Mouse (Mus musculus) neural tube, embryonic 15.5 days (tissue): ENCODE measurements at regions not wholly inside any gene's neighbourhood (a gene's known extent, or its start where the extent isn't known, plus 50 kb on each side); places are given as distances from the start of the nearest gene placed in this dataset.
"Not testable (repeated sequence)": the region's sequence is repeated elsewhere in the genome, so short reads cannot be mapped to it uniquely, and the experiment has no call there.

Source experiments
- ATAC-seq: fragments of 200-750 bp; cut with Nextera tagmentation; 2 replicates; pipeline ENCODE4 v1.8.0; 2017; ENCODE audit warnings: mild to moderate bottlenecking, moderate TSS enrichment, moderate library complexity; ENCODE audit not compliant: low FRiP score
- H3K27ac ChIP-seq: fragments of 300-500 bp; sonication (generic); replicated peaks from 2 replicates; pipeline ENCODE4 v1.5.1; 2015; ENCODE audit warnings: mild to moderate bottlenecking, inconsistent platforms
- H3K27me3 ChIP-seq: fragments of 300-500 bp; sonication (generic); replicated peaks from 2 replicates; pipeline ENCODE4 v1.6.1; 2015; ENCODE audit warnings: inconsistent platforms
- H3K36me3 ChIP-seq: fragments of 300-500 bp; sonication (generic); 2 replicates; pipeline ENCODE4 v1.6.1; 2015; ENCODE audit warnings: inconsistent platforms
- H3K4me1 ChIP-seq: fragments of 300-500 bp; sonication (generic); 2 replicates; pipeline ENCODE4 v1.6.1; 2015; ENCODE audit warnings: inconsistent platforms
- H3K4me2 ChIP-seq: fragments of 300-500 bp; sonication (generic); 2 replicates; pipeline ENCODE4 v1.6.1; 2015; ENCODE audit warnings: inconsistent platforms, mild to moderate bottlenecking, moderate library complexity
- H3K4me3 ChIP-seq: fragments of 300-500 bp; sonication (generic); replicated peaks from 2 replicates; pipeline ENCODE4 v1.5.1; 2015; ENCODE audit warnings: mild to moderate bottlenecking, inconsistent platforms
- H3K9ac ChIP-seq: fragments of 300-500 bp; sonication (generic); replicated peaks from 2 replicates; pipeline ENCODE4 v1.6.1; 2015; ENCODE audit warnings: mild to moderate bottlenecking, inconsistent platforms
- H3K9me3 ChIP-seq: fragments of 300-500 bp; sonication (generic); replicated peaks from 2 replicates; pipeline ENCODE4 v1.6.1; 2016; ENCODE audit warnings: inconsistent platforms
- WGBS: fragments of 180-500 bp; shearing (Covaris S2); methylation state at CpG from one replicate; pipeline ENCODE4 v1.1.7; 2015; ENCODE audit warnings: mixed read lengths; 5-methylcytosine and 5-hydroxymethylcytosine counted together

GRCm38 (mm10) chr1:164744955-164745608 lies 51.4 kb upstream of the Dpt start:
- no peak overlapping the region for H3K4me2 ChIP-seq
- no peaks in the 10 kb centered on the region for H3K27me3 ChIP-seq
- H3K9me3 ChIP-seq = no peaks in the 10 kb centered on the region
- no peak overlapping the region for H3K4me3 ChIP-seq
- ATAC-seq = no peak
- H3K36me3 ChIP-seq = no peaks in the 10 kb centered on the region
- no peak overlapping the region for H3K27ac ChIP-seq
- H3K4me1 ChIP-seq = no peaks in the 10 kb centered on the region
- no peak overlapping the region for H3K9ac ChIP-seq

DNA sequence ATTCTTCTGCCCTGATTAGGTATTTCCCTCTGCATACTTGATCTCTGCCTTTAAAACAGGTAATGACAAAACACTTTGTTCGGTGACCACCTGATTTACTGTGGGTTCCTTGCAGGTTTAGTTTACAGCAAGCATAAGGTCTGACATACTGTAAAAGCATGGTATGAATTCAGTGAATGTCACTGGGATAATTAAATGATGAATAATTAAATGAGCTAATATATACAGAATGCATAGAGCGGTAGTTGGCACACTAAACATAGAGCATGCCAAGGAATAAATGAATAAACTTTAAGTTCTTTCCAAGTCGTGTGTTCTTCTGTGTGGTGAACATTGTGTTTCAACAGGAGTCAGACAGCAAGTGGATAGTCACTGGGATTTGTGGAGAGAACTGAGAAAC lies 51.9 kb upstream of the Dpt start:
- H3K9ac ChIP-seq = no peak overlapping the region
- H3K4me2 ChIP-seq = no peak overlapping the region
- H3K9me3 ChIP-seq = no peaks in the 10 kb centered on the region
- no peaks in the 10 kb centered on the region for H3K4me1 ChIP-seq
- no peaks in the 10 kb centered on the region for H3K36me3 ChIP-seq
- no peak overlapping the region for H3K27ac ChIP-seq
- 72% methylated on average over 3 of the region's 3 CpGs for WGBS
- H3K4me3 ChIP-seq = no peak overlapping the region
- no peaks in the 10 kb centered on the region for H3K27me3 ChIP-seq
- ATAC-seq = no peak

- not testable (repeated sequence) for H3K27ac ChIP-seq, H3K4me1 ChIP-seq, H3K4me2 ChIP-seq, H3K9me3 ChIP-seq, ATAC-seq, H3K27me3 ChIP-seq, H3K9ac ChIP-seq, H3K4me3 ChIP-seq, H3K36me3 ChIP-seq
- 97% methylated on average over 8 of the region's 9 CpGs for WGBS
Observed at GRCm38 (mm10) chr1:164742897-164743296, 53.5 kb upstream of the Dpt start.

GRCm38 (mm10) chr1:164735646-164736045 lies 60.8 kb upstream of the Dpt start:
- Histone ChIP-seq H3K4me1 (no peaks in the 10 kb centered on the region), H3K9me3 (no peaks in the 10 kb centered on the region), H3K27ac (no peak overlapping the region), H3K36me3 (no peaks in the 10 kb centered on the region), H3K9ac (no peak overlapping the region), H3K4me2 (no peak overlapping the region), H3K27me3 (no peaks in the 10 kb centered on the region), H3K4me3 (no peak overlapping the region)
- ATAC-seq = no peak
- 73% methylated on average over 1 of the region's 1 CpGs for WGBS

- Histone ChIP-seq H3K4me1 (no peaks in the 10 kb centered on the region), H3K9me3 (no peaks in the 10 kb centered on the region), H3K4me3 (no peak overlapping the region), H3K4me2 (no peak overlapping the region), H3K36me3 (no peaks in the 10 kb centered on the region), H3K27ac (no peak overlapping the region), H3K27me3 (no peaks in the 10 kb centered on the region), H3K9ac (no peak overlapping the region)
- no peak for ATAC-seq
- 84% methylated on average over 3 of the region's 3 CpGs for WGBS
Observed at GRCm38 (mm10) chr1:164733741-164734140, 62.7 kb upstream of the Dpt start.

DNA sequence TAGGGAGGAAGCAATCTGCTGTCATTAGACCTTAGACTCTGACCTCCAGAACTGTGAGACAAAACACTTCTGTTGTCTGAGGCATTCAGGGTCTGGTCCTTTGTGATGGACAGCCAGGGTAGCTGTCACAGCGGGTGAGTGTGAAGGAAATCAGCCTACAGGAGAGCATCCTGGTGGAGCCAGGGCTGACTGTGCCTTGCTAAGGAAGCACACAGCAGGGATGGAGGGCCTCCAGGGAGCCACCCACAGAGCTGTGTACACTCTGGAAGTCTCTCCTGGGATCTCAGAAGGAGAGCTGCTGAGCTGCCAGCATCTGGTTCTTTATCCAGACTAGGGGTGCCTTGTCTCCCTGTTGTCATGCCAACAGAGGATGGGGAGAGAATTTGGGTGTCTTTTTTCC lies 74.4 kb upstream of the Dpt start:
- no peak for ATAC-seq
- Histone ChIP-seq H3K27me3 (no peaks in the 10 kb centered on the region), H3K4me2 (no peak overlapping the region), H3K4me1 (no peaks in the 10 kb centered on the region), H3K27ac (no peak overlapping the region), H3K9me3 (no peaks in the 10 kb centered on the region), H3K36me3 (no peaks in the 10 kb centered on the region), H3K4me3 (no peak overlapping the region), H3K9ac (no peak overlapping the region)
- WGBS = 20% methylated on average over 1 of the region's 1 CpGs

GRCm38 (mm10) chr1:164714905-164715304 lies 81.5 kb upstream of the Dpt start:
- no peak overlapping the region for H3K4me3 ChIP-seq

GRCm38 (mm10) chr1:164713798-164714551 lies 82.5 kb upstream of the Dpt start:
- no peaks in the 10 kb centered on the region for H3K9me3 ChIP-seq
- no peak overlapping the region for H3K4me2 ChIP-seq
- no peaks in the 10 kb centered on the region for H3K36me3 ChIP-seq
- no peak for ATAC-seq
- H3K9ac ChIP-seq = no peak overlapping the region
- H3K27me3 ChIP-seq = no peaks in the 10 kb centered on the region
- H3K4me3 ChIP-seq = no peak overlapping the region
- H3K4me1 ChIP-seq = no peaks in the 10 kb centered on the region
- no peak overlapping the region for H3K27ac ChIP-seq
- 74% methylated on average over 4 of the region's 4 CpGs for WGBS

More at GRCm38 (mm10) chr1:164714905-164715304, 81.5 kb upstream of the Dpt start:
- Histone ChIP-seq H3K9me3 (no peaks in the 10 kb centered on the region), H3K36me3 (no peaks in the 10 kb centered on the region), H3K9ac (no peak overlapping the region), H3K27me3 (no peaks in the 10 kb centered on the region), H3K4me1 (no peaks in the 10 kb centered on the region), H3K27ac (no peak overlapping the region), H3K4me2 (no peak overlapping the region)
- WGBS = 79% methylated on average over 2 of the region's 2 CpGs
- ATAC-seq = no peak

- no peak for ATAC-seq
- no peak overlapping the region for H3K4me2 ChIP-seq
- H3K9me3 ChIP-seq = no peaks in the 10 kb centered on the region
- H3K4me1 ChIP-seq = no peaks in the 10 kb centered on the region
- H3K9ac ChIP-seq = no peak overlapping the region
- no peak overlapping the region for H3K27ac ChIP-seq
- H3K36me3 ChIP-seq = no peaks in the 10 kb centered on the region
- H3K4me3 ChIP-seq = no peak overlapping the region
- 85% methylated on average over 3 of the region's 3 CpGs for WGBS
- H3K27me3 ChIP-seq = no peaks in the 10 kb centered on the region
Observed at GRCm38 (mm10) chr1:164712514-164712913, 83.9 kb upstream of the Dpt start.

GRCm38 (mm10) chr1:164704397-164705091 lies 91.9 kb upstream of the Dpt start:
- peak overlapping the region; percentile 26 for H3K4me2 ChIP-seq
- H3K27me3 ChIP-seq = no peaks in the 10 kb centered on the region
- no peaks in the 10 kb centered on the region for H3K36me3 ChIP-seq
- H3K9ac ChIP-seq = no peak overlapping the region
- no peak overlapping the region for H3K27ac ChIP-seq
- H3K4me3 ChIP-seq = no peak overlapping the region
- no peaks in the 10 kb centered on the region for H3K9me3 ChIP-seq
- peak; percentile 94 for ATAC-seq
- peaks cover 6% of the 10 kb centered on the region for H3K4me1 ChIP-seq
- WGBS = 21% methylated on average over 11 of the region's 11 CpGs

DNA sequence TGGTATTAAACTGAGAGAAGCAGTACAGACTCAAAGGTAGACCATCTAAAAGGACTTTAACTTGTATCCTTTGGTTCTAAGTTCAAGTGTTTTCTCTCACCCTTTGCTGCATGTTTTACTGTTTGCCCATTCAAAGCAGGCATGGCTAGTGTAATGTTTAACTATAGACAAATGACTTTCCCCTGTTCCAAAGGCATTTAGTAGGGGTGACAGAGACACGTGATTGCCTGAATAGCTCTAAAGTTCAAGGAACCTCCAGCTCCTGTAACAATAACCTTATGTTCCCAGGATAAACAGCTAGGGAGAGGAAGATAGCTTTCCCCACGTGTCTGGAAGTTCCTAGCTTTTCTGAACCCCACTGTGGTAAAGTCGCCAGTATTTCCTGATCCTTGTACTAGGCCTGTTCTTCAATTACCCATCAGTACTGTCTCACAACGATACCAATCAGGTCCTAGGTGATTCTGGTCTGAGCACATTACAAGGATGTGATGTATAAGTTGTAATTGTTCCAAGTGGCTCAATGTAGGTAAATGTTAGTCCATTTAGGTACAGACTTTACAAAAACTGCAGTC lies 92.8 kb upstream of the Dpt start:
- no peak overlapping the region for H3K4me3 ChIP-seq
- no peak for ATAC-seq
- H3K27me3 ChIP-seq = no peaks in the 10 kb centered on the region
- H3K27ac ChIP-seq = no peak overlapping the region
- 46% methylated on average over 4 of the region's 4 CpGs for WGBS
- H3K4me1 ChIP-seq = peaks cover 6% of the 10 kb centered on the region
- H3K4me2 ChIP-seq = no peak overlapping the region
- no peaks in the 10 kb centered on the region for H3K9me3 ChIP-seq
- no peak overlapping the region for H3K9ac ChIP-seq
- no peaks in the 10 kb centered on the region for H3K36me3 ChIP-seq

GRCm38 (mm10) chr1:164690055-164690454 lies 106.4 kb upstream of the Dpt start:
- Histone ChIP-seq H3K9me3 (no peaks in the 10 kb centered on the region), H3K4me1 (no peaks in the 10 kb centered on the region), H3K4me3 (no peak overlapping the region), H3K4me2 (no peak overlapping the region), H3K27me3 (no peaks in the 10 kb centered on the region), H3K36me3 (no peaks in the 10 kb centered on the region), H3K9ac (no peak overlapping the region), H3K27ac (no peak overlapping the region)
- no peak for ATAC-seq
- WGBS = 81% methylated on average over 1 of the region's 1 CpGs
